Mouse (Mus musculus): ENCODE measurements around the gene Ifngr1. TPM values are rescaled to one million over a fixed set of nuclear protein-coding genes. Genes with fewer than 3 reads are reported as not detected.

Gene Ifngr1
- polyA plus RNA-seq, 1 experiment, result 8.6 TPM

DNA sequence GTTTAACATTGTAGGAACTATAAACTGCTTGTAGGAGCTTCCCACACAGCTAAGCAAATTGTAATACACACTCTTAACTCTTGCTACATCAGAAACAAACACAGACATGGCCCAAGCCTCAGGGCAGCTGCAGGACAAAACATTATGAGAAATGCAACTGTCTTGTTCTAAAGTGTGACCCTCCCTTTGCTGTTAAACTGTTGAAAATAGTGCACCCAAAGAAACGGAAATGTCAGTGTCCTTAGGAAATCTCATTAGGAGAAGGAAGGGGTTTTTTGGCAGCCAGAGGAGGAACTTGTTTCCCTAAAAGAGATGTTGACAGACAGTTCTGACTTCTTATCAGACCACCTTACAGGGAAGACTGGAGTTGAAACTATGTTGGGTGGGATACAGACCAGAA, 21.0 kb upstream of the Ifngr1 start:
- H3K9me3 ChIP-seq (replicated peaks; ENCODE audit: control insufficient read depth, insufficient read depth, low read length, poor library complexity, severe bottlenecking), result no peaks in the 10 kb centered on the region
- no peak overlapping the region for H3K27ac ChIP-seq (ENCODE audit: insufficient read depth, low read length)
- H3K27me3 ChIP-seq (ENCODE audit: control insufficient read depth, insufficient read depth, low read length, poor library complexity, severe bottlenecking), result no peaks in the 10 kb centered on the region
- H3K4me3 ChIP-seq (ENCODE audit: low read depth, low read length), result no peak overlapping the region
- TF ChIP-seq POLR2A (IDR thresholded peaks at IDR 0.05; ENCODE audit: insufficient read depth, low read length) (no peak), EP300 (IDR thresholded peaks at IDR 0.05; ENCODE audit: insufficient read depth, low read depth, low read length) (no peak), CTCF (IDR thresholded peaks at IDR 0.05; ENCODE audit: low read depth, low read length) (no peak)
- H3K36me3 ChIP-seq (ENCODE audit: control insufficient read depth, insufficient read depth, low read length, poor library complexity, severe bottlenecking), result no peaks in the 10 kb centered on the region
- H3K4me1 ChIP-seq (ENCODE audit: control insufficient read depth, insufficient read depth, low read length), result no peaks in the 10 kb centered on the region
- H3K9ac ChIP-seq (ENCODE audit: low read depth, poor library complexity, severe bottlenecking), result no peak overlapping the region

DNA sequence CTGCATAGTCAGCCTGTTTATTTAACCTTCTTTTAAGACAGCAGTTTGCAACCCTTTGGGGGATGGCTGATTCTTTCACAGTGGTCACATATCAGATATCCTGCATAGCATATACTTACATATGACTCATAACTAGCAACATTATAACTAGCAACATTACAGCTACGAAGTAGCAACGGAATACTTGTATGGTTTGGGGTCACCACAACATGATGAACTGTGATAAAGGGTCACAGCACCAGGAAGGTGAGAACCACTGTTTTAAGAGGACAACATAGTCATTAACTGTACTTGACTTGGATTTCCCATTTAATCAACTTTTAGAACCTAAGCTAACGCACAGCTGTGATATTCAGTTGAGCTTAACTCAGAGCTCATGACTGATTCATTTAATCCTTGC, 14.2 kb upstream of the Ifngr1 start:
- Histone ChIP-seq H3K27ac (ENCODE audit: insufficient read depth, low read length) (no peak overlapping the region), H3K36me3 (ENCODE audit: control insufficient read depth, insufficient read depth, low read length, poor library complexity, severe bottlenecking) (no peaks in the 10 kb centered on the region), H3K27me3 (ENCODE audit: control insufficient read depth, insufficient read depth, low read length, poor library complexity, severe bottlenecking) (no peaks in the 10 kb centered on the region), H3K9me3 (replicated peaks; ENCODE audit: control insufficient read depth, insufficient read depth, low read length, poor library complexity, severe bottlenecking) (no peaks in the 10 kb centered on the region), H3K9ac (ENCODE audit: low read depth, poor library complexity, severe bottlenecking) (no peak overlapping the region), H3K4me3 (ENCODE audit: low read depth, low read length) (no peak overlapping the region), H3K4me1 (ENCODE audit: control insufficient read depth, insufficient read depth, low read length) (no peaks in the 10 kb centered on the region)
- TF ChIP-seq POLR2A (IDR thresholded peaks at IDR 0.05; ENCODE audit: insufficient read depth, low read length) (no peak), CTCF (IDR thresholded peaks at IDR 0.05; ENCODE audit: low read depth, low read length) (no peak), EP300 (IDR thresholded peaks at IDR 0.05; ENCODE audit: insufficient read depth, low read depth, low read length) (no peak)

DNA sequence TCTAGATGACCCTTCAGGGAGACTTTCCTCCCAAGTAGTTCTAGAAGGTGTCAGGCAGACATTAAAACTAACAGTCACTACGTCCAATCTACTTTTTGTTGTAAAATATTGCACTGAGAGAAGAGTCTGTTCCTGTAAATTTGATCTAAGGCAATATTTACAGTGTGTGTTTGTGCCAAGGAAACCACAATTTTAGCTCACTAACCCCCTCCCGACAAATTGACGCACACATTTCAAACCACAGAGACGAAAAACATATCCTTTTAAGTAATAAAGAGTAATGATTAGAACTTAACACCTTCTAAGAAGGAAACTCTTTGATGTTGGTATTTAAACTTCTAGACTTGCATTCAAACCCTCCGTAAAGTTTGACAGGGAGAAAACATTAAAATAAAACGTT, 13.7 kb upstream of the Ifngr1 start:
- Histone ChIP-seq H3K4me3 (ENCODE audit: low read depth, low read length) (no peak overlapping the region), H3K9me3 (replicated peaks; ENCODE audit: control insufficient read depth, insufficient read depth, low read length, poor library complexity, severe bottlenecking) (no peaks in the 10 kb centered on the region), H3K9ac (ENCODE audit: low read depth, poor library complexity, severe bottlenecking) (no peak overlapping the region), H3K27ac (ENCODE audit: insufficient read depth, low read length) (no peak overlapping the region), H3K4me1 (ENCODE audit: control insufficient read depth, insufficient read depth, low read length) (no peaks in the 10 kb centered on the region), H3K27me3 (ENCODE audit: control insufficient read depth, insufficient read depth, low read length, poor library complexity, severe bottlenecking) (no peaks in the 10 kb centered on the region), H3K36me3 (ENCODE audit: control insufficient read depth, insufficient read depth, low read length, poor library complexity, severe bottlenecking) (no peaks in the 10 kb centered on the region)
- TF ChIP-seq CTCF (IDR thresholded peaks at IDR 0.05; ENCODE audit: low read depth, low read length), result no peak
- no peak for TF ChIP-seq POLR2A (IDR thresholded peaks at IDR 0.05; ENCODE audit: insufficient read depth, low read length)
- TF ChIP-seq EP300 (IDR thresholded peaks at IDR 0.05; ENCODE audit: insufficient read depth, low read depth, low read length), result no peak

DNA sequence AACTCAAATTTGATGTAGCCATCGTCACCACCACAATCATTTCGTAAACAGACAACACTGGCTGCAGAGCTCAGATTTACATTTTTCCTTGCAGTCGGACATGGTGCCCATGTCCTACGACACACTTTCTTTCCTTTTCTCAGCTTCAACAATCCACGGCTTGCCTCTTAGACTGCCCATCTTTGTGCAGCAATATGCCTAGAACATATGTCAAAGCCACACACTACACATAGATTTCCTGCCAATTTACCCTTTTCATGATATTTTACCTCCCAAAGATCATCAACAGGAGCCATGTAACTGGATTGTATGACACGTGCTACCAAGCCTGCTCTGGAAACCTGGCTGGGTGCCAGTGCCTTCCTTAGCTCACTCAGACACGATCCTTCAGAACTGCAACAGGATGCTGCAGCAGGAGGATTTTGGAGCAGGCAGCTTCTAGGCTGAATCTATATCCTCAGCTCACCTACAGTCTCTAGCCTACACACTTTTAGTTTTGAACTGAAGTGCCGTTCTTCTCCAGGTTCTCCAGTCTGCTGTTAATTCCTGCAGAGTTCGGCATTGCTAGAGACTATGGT, 13.3 kb upstream of the Ifngr1 start:
- no peak overlapping the region for H3K9ac ChIP-seq (ENCODE audit: low read depth, poor library complexity, severe bottlenecking)
- H3K36me3 ChIP-seq (ENCODE audit: control insufficient read depth, insufficient read depth, low read length, poor library complexity, severe bottlenecking), result no peaks in the 10 kb centered on the region
- H3K4me1 ChIP-seq (ENCODE audit: control insufficient read depth, insufficient read depth, low read length), result no peaks in the 10 kb centered on the region
- TF ChIP-seq EP300 (IDR thresholded peaks at IDR 0.05; ENCODE audit: insufficient read depth, low read depth, low read length) (no peak), CTCF (IDR thresholded peaks at IDR 0.05; ENCODE audit: low read depth, low read length) (no peak), POLR2A (IDR thresholded peaks at IDR 0.05; ENCODE audit: insufficient read depth, low read length) (no peak)
- H3K27me3 ChIP-seq (ENCODE audit: control insufficient read depth, insufficient read depth, low read length, poor library complexity, severe bottlenecking), result no peaks in the 10 kb centered on the region
- no peak overlapping the region for H3K27ac ChIP-seq (ENCODE audit: insufficient read depth, low read length)
- H3K4me3 ChIP-seq (ENCODE audit: low read depth, low read length), result no peak overlapping the region
- no peaks in the 10 kb centered on the region for H3K9me3 ChIP-seq (replicated peaks; ENCODE audit: control insufficient read depth, insufficient read depth, low read length, poor library complexity, severe bottlenecking)

DNA sequence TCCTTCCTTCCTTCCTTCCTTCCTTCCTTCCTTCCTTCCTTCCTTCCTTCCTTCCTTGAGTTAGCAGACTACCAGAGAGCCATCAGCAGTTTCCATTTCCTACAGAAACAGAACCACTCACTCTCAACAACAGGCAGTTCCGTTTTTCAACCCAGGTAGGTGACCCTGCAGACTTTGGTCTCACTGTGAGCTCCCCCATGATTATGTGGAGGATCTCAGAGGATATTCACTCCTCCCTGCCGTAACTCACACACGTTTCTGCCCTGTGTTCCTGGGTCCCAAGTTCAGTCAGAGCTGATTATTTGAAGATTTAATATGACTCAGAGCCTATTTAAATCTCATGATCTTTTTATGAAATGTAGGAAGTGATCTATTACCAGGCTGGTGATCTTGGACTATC, 11.1 kb upstream of the Ifngr1 start:
- no peak overlapping the region for H3K27ac ChIP-seq (ENCODE audit: insufficient read depth, low read length)
- no peaks in the 10 kb centered on the region for H3K27me3 ChIP-seq (ENCODE audit: control insufficient read depth, insufficient read depth, low read length, poor library complexity, severe bottlenecking)
- no peak overlapping the region for H3K9ac ChIP-seq (ENCODE audit: low read depth, poor library complexity, severe bottlenecking)
- H3K4me1 ChIP-seq (ENCODE audit: control insufficient read depth, insufficient read depth, low read length), result no peaks in the 10 kb centered on the region
- H3K36me3 ChIP-seq (ENCODE audit: control insufficient read depth, insufficient read depth, low read length, poor library complexity, severe bottlenecking), result no peaks in the 10 kb centered on the region
- H3K9me3 ChIP-seq (replicated peaks; ENCODE audit: control insufficient read depth, insufficient read depth, low read length, poor library complexity, severe bottlenecking), result no peaks in the 10 kb centered on the region
- TF ChIP-seq CTCF (IDR thresholded peaks at IDR 0.05; ENCODE audit: low read depth, low read length) (no peak), EP300 (IDR thresholded peaks at IDR 0.05; ENCODE audit: insufficient read depth, low read depth, low read length) (no peak), POLR2A (IDR thresholded peaks at IDR 0.05; ENCODE audit: insufficient read depth, low read length) (no peak)
- no peak overlapping the region for H3K4me3 ChIP-seq (ENCODE audit: low read depth, low read length)

DNA sequence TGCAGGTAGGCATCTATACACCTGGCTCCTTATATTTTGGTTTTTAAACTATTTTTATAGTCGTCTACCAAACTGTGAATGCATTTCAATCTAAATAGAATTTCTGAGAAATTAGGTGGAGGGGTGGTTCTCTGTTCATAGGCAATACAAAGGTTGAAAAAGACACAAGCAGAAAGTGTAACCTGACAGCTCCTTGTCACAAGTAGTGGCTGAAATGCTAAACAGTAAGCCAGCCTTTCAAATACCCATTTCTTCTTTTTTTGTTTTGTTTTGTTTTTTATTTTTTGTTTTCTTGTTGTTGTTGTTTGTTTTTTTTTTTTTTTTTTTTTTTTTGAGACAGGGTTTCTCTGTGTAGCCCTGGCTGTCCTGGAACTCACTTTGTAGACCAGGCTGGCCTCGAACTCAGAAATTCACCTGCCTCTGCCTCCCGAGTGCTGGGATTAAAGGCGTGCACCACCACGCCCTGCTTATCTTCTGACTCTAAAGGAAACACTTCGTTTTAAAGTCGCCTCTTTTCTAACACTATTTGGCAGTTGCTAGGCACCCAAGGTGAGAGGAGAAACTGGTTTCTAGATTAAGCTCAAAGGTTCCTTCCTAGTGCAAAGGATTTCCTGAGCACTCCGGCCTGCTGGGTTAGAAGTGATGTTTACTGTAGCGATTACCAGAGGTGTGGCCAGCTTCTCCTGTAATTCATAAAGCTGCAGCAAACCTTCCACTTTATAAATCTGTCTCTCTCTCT, 9.7 kb upstream of the Ifngr1 start:
- Histone ChIP-seq H3K4me1 (ENCODE audit: control insufficient read depth, insufficient read depth, low read length) (no peaks in the 10 kb centered on the region), H3K27me3 (ENCODE audit: control insufficient read depth, insufficient read depth, low read length, poor library complexity, severe bottlenecking) (no peaks in the 10 kb centered on the region), H3K4me3 (ENCODE audit: low read depth, low read length) (no peak overlapping the region), H3K9me3 (replicated peaks; ENCODE audit: control insufficient read depth, insufficient read depth, low read length, poor library complexity, severe bottlenecking) (no peaks in the 10 kb centered on the region), H3K9ac (ENCODE audit: low read depth, poor library complexity, severe bottlenecking) (no peak overlapping the region), H3K27ac (ENCODE audit: insufficient read depth, low read length) (no peak overlapping the region), H3K36me3 (ENCODE audit: control insufficient read depth, insufficient read depth, low read length, poor library complexity, severe bottlenecking) (no peaks in the 10 kb centered on the region)
- TF ChIP-seq EP300 (IDR thresholded peaks at IDR 0.05; ENCODE audit: insufficient read depth, low read depth, low read length), result no peak
- TF ChIP-seq CTCF (IDR thresholded peaks at IDR 0.05; ENCODE audit: low read depth, low read length), result no peak
- TF ChIP-seq POLR2A (IDR thresholded peaks at IDR 0.05; ENCODE audit: insufficient read depth, low read length), result no peak

Measured in ES-Bruce4 (cell line).